Mouse (Mus musculus) adrenal gland, postnatal 14 days (tissue): ENCODE data around the gene Dkk2. TPM values are rescaled to one million over a fixed set of nuclear protein-coding genes. Genes with fewer than 3 reads are reported as not detected.
A peak's percentile ranks its signal among the peaks of the same experiment; 100 is the strongest.

Experiments
- DNase-seq: peaks from one replicate; pipeline ENCODE4 v3.0.0; 2021; ENCODE audit warnings: mixed read lengths
- total RNA-seq: library from RNA; stranded (reverse); gene quantifications from 2 replicates; pipeline ENCODE4 v1.2.3, GENCODE M21; 2021

Dkk2 gene
- total RNA-seq, 1 experiment from 2014 or later, result 3.5 TPM

GRCm38 (mm10) chr3:132125227-132125740, 40.2 kb downstream of the Dkk2 start:
- DNase-seq, result no peak

DNA sequence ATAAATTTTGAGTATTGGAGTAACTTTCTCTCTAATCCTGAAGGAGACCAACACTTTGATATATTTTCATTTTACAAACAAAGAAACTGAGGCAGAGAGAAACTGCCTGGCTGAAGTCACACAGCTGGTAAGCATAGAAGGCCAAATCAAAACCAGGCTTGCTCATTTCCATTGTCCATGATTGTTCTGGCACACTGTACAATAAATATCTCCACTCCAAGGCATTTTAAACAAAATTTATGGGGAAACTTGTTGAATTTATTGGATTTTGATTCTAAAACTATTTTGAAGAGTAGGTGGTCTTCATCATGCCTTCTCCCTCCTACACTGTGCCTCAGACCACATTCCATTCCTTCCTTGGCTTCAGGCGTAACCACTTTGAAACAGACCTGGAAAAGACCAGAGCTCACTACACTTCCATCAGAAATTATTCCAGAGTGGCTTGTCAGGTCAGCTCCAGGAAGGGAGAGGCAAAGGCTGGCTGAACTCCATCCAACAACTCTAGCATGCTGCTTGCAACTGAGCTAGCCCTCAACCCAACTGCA, 44.7 kb downstream of the Dkk2 start:
- DNase-seq, result no peak

DNA sequence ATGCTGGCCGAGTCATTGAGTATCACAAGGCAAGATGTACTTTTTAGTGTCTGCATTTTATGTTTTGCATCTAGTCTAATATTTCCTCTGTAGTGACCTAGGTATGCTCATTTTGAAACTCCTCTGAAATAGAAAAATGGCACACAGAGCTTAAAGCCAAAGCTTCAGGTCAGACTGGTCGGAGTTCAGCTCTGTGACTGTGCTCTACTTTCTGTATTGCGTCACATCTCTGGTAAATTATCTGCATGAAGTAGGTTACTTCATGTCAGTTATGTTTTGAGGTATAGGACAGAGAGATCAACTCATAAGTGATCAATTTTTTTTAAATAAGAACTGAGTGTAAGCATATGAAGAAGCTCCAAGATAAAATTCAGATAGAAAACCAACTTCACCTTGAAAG, 45.7 kb downstream of the Dkk2 start:
- DNase-seq, result no peak

GRCm38 (mm10) chr3:132131939-132132338, 46.8 kb downstream of the Dkk2 start:
- no peak for DNase-seq

- no peak for DNase-seq
Measured at GRCm38 (mm10) chr3:132134502-132134901, 49.4 kb downstream of the Dkk2 start.

DNA sequence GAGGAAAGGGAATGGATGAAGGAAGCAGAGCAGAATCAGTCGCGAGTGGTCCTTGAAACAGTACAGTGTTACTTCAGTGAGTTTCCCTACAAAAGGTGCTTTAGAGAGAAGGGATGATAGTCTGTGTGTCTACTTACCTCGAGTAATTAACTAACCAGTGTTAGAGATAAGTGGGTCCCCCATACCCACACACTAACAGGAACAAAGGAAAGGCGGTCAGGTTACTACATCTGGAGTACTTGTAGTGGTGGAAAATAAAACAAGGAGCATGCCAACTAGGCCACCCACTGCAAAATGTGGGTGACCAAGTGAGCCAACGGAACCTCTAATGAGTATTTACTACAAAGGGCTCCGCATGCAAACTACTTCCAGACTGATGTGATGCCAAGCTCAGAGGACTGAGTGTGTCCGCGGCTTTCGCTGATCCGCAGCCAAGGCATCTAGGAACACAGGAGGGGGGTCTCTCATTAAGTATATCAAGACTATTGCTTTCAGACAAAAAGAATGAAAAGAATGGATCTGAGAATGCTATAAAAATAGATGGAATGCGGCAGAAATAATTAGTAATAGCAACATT, 52.8 kb downstream of the Dkk2 start:
- DNase-seq, result no peak

GRCm38 (mm10) chr3:132141031-132141430, 55.9 kb downstream of the Dkk2 start:
- DNase-seq, result no peak

- DNase-seq, result no peak
Measured at GRCm38 (mm10) chr3:132149446-132150025, 64.4 kb downstream of the Dkk2 start.

- DNase-seq, result no peak
Measured at GRCm38 (mm10) chr3:132158817-132159216, 73.7 kb downstream of the Dkk2 start.

DNA sequence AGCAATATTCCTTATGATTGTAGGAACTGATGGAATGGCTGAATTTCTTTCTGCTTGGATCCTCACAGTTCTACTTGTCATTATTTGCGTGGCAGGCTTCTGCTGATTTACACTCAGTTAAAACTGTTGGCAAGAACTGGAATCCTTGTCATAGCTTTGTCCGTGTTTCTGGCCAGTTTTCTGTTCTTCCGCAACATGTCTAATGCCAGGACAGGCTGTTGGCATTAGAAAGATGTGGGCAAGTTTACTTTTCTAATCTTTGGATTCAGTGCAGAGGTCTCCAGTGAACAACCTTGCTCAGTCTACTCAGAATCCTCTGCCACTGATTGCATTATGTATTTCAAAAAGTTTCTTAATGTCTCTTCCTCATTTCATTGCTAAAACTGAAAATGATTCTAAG, 83.8 kb downstream of the Dkk2 start:
- no peak for DNase-seq

DNA sequence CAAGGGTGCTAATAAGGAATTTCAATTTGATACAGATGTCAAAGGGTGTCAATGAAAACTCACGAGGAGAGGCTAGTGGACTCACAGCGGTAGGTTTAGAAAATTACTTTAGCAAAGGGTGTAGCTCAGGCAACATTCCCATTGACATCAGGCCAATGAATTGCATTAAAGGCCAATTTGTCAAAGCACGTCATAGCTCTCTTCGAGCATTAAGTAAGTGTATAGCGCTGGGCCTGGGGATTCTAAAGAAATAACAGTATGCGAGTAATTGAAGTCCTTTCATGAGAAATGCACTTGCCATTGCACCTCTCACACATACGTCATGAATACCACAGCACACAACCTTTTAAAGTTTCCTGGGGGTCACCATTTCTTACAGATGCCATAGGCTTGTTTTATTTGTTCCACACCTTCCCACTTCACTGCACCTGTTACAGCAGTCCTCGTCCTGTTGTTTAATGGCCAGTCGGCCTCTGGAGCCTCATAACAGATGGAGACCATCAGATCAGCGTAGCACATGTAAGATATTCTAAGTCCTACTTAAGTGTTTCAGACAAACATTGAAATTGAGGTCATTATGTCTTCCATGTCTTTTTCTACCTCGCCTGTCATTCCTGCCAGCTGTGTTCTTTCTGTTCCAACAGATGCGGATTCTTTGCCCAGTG, 101.9 kb downstream of the Dkk2 start:
- DNase-seq, result no peak

DNA sequence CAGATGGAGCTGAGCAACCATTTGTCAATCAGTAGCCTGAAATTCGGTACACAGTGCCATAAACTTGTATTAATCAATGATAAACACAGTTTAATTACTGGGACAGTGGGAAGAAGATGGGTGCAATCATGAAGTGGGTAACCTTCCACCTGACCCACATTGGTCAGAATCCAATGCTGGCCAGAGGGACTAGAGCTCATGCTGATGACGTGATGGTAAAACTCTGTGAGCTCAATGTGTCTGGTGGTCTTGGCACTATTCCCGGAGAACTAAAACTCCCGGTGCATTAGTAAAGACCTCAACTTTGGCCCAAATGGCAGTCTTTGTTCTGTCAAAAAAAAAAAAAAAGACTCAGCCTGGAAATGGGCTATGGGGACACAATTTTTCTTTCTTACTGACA, 116.9 kb downstream of the Dkk2 start:
- no peak for DNase-seq

DNA sequence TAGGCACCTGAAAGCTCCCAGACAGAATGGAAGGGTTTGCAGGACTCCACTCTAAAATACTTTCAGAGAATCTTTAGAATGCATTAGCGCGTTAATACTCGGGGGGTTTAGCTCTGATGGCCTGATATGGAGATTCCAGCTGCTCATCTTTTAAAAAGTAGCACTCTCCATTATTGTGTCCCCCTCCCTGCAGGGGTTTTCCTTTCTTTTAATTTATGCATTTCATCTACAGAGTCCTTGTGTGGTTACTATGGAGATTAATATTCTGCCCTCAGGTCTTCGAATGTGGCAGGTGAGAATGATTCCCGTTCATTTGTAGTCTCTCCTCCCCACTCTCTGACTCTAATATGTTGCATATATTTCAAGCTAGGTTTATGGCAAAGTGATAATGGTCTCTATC, 117.6 kb downstream of the Dkk2 start:
- no peak for DNase-seq

DNA sequence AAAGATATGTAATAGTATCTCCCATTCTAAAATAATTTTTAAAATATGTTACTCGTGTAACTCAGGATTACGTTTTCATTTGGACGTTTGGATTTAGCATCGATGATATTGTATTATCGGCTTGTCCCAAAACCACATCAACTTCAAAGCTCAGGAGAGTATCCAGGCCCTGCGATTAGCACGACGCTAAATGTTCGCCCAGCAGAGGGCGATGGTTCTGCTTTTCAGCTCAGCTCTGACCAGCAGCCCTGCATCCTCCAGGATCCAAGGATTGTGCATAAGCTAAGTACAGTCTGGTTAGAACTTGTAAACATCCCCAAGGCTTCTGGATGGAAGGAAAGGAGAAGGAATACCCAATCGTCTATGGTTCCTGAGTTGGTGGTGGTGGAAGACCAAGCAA, 122.4 kb downstream of the Dkk2 start:
- peak; percentile 71 for DNase-seq

- peak; percentile 28 for DNase-seq
Measured at GRCm38 (mm10) chr3:132211260-132211659, 126.2 kb downstream of the Dkk2 start.

DNA sequence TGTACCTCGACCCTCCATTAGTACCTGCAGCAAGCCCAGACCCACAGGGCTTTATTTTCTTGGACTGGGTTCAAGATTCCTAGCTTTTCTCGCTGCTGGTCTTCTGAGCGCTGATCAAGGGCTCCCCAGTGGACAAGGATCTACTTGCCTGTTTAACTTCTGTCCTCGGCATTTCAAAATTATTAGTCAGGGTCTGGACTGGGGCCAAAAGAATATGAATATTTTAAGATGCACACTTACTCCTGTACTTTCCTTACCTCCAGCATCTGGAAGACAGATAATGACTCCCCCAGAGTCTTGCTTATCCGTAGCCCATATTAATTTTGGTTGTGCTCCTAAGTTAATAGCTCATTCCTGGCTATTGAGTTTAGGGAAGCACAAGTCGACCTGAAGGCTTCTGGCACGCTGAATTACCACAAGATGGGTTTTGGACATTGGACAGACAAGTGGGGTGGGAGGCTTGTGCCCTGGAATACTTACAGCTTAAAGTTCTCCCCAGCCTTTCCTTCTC, 134.9 kb downstream of the Dkk2 start:
- DNase-seq, result no peak

DNA sequence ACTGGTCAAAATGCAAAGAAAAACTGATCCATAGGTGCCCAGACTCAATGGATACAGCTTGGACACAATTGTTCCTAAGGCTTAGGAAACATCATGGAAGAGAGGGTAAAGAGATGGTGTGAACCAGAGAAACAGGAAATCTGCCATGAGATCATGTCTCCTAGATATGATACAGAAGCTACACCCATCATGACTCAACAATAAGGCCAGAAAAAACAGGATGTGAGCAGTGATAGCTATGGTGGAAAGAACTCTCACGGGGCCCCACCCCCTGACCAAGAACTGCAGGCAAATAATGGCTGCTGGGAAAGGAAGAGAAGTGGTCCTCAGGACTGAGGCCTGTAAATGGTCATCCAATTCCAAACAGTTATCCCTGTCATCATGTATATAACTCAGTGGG, 142.5 kb downstream of the Dkk2 start:
- DNase-seq, result no peak
